Mouse (Mus musculus) forebrain, embryonic 12.5 days (tissue): ENCODE results near the gene Gtpbp2. TPM values are rescaled to one million over a fixed set of nuclear protein-coding genes. Genes with fewer than 3 reads are reported as not detected.

Experiments used
- ATAC-seq: fragments of 200-750 bp; cut with Nextera tagmentation; 2 replicates; pipeline ENCODE4 v1.8.0; 2017; ENCODE audit warnings: moderate TSS enrichment; ENCODE audit not compliant: low FRiP score
- H3K27ac ChIP-seq: fragments of 300-500 bp; sonication (generic); 2 replicates; pipeline ENCODE4 v1.5.1; 2016; ENCODE audit warnings: mild to moderate bottlenecking
- H3K27me3 ChIP-seq: fragments of 300-500 bp; sonication (generic); 2 replicates; pipeline ENCODE4 v1.6.1; 2016; ENCODE audit warnings: mild to moderate bottlenecking
- H3K36me3 ChIP-seq: fragments of 300-500 bp; sonication (generic); replicated peaks from 2 replicates; pipeline ENCODE4 v1.6.1; 2016; ENCODE audit warnings: mild to moderate bottlenecking
- H3K4me1 ChIP-seq: fragments of 300-500 bp; sonication (generic); 2 replicates; pipeline ENCODE4 v1.6.1; 2016
- H3K4me2 ChIP-seq: fragments of 300-500 bp; sonication (generic); 2 replicates; pipeline ENCODE4 v1.6.1; 2016; ENCODE audit warnings: mild to moderate bottlenecking, moderate library complexity
- H3K4me3 ChIP-seq: fragments of 300-500 bp; sonication (generic); replicated peaks from 2 replicates; pipeline ENCODE4 v1.5.1; 2016; ENCODE audit warnings: mild to moderate bottlenecking
- H3K9ac ChIP-seq: fragments of 300-500 bp; sonication (generic); 2 replicates; pipeline ENCODE4 v1.6.1; 2016; ENCODE audit warnings: mild to moderate bottlenecking
- H3K9me3 ChIP-seq: fragments of 300-500 bp; sonication (generic); 2 replicates; pipeline ENCODE4 v1.6.1; 2016
- WGBS: fragments of 180-500 bp; shearing (Covaris S2); methylation state at CpG from one replicate; pipeline ENCODE4 v1.1.7; 2016; 5-methylcytosine and 5-hydroxymethylcytosine counted together
- polyA plus RNA-seq: library from polyadenylated mRNA; unstranded; fragments of >200 nt; fragmentation: Nextera tagmentation; extraction: Ambion mirVana; gene quantifications from 2 replicates; pipeline ENCODE4 v1.2.1, GENCODE M21; 2016

Gene Gtpbp2
- polyA plus RNA-seq, 1 experiment from 2014 or later = 43.6 TPM

GRCm38 (mm10) chr17:46129741-46130498 lies 30.9 kb upstream of the Gtpbp2 start:
- H3K36me3 ChIP-seq = peaks cover 53% of the 10 kb centered on the region
- no peak for ATAC-seq
- 84% methylated on average over 13 of the region's 13 CpGs for WGBS

GRCm38 (mm10) chr17:46132058-46132718 lies 28.6 kb upstream of the Gtpbp2 start:
- H3K27me3 ChIP-seq = no peaks in the 10 kb centered on the region; the same call in 1 of the 2 replicates
- 0 out of 2 replicates have a peak overlapping the region, but pooled peaks have one; percentile 5 for H3K9ac ChIP-seq

More at GRCm38 (mm10) chr17:46129741-46130498, 30.9 kb upstream of the Gtpbp2 start:
- H3K9ac ChIP-seq = no peak overlapping the region
- no peak overlapping the region for H3K4me3 ChIP-seq
- H3K9me3 ChIP-seq = no peaks in the 10 kb centered on the region
- H3K27ac ChIP-seq = 0 out of 2 replicates have a peak overlapping the region, but pooled peaks have one; percentile 5
- H3K4me1 ChIP-seq = peaks cover 4% of the 10 kb centered on the region; the same call in 1 of the 2 replicates
- no peaks in the 10 kb centered on the region; the same call in 1 of the 2 replicates for H3K27me3 ChIP-seq
- no peak overlapping the region for H3K4me2 ChIP-seq

GRCm38 (mm10) chr17:46132862-46133261 lies 28.0 kb upstream of the Gtpbp2 start:
- H3K9ac ChIP-seq = no peak overlapping the region
- peaks cover 4% of the 10 kb centered on the region; the same call in 1 of the 2 replicates for H3K4me1 ChIP-seq
- no peak for ATAC-seq
- H3K4me3 ChIP-seq = no peak overlapping the region
- H3K27me3 ChIP-seq = no peaks in the 10 kb centered on the region; the same call in 1 of the 2 replicates
- no peak overlapping the region for H3K4me2 ChIP-seq
- WGBS = 75% methylated on average over 8 of the region's 8 CpGs
- H3K36me3 ChIP-seq = peaks cover 23% of the 10 kb centered on the region
- H3K9me3 ChIP-seq = no peaks in the 10 kb centered on the region
- H3K27ac ChIP-seq = no peak overlapping the region

More at GRCm38 (mm10) chr17:46132058-46132718, 28.6 kb upstream of the Gtpbp2 start:
- Histone ChIP-seq H3K36me3 (peaks cover 30% of the 10 kb centered on the region), H3K4me2 (no peak overlapping the region), H3K4me1 (peaks cover 4% of the 10 kb centered on the region; the same call in 1 of the 2 replicates), H3K9me3 (no peaks in the 10 kb centered on the region), H3K4me3 (no peak overlapping the region), H3K27ac (no peak overlapping the region)
- ATAC-seq = peak; percentile 74
- 15% methylated on average over 12 of the region's 12 CpGs for WGBS

- Histone ChIP-seq H3K4me3 (no peak overlapping the region), H3K4me1 (peaks cover 7% of the 10 kb centered on the region), H3K4me2 (no peak overlapping the region), H3K27me3 (no peaks in the 10 kb centered on the region), H3K9ac (no peak overlapping the region), H3K36me3 (no peaks in the 10 kb centered on the region; the same call in 1 of the 2 replicates), H3K27ac (no peak overlapping the region), H3K9me3 (no peaks in the 10 kb centered on the region)
- ATAC-seq = no peak
- 82% methylated on average over 8 of the region's 8 CpGs for WGBS
Measured at GRCm38 (mm10) chr17:46138563-46139236, 22.1 kb upstream of the Gtpbp2 start.

- ATAC-seq = no peak
- no peaks in the 10 kb centered on the region for H3K9me3 ChIP-seq
- H3K4me1 ChIP-seq = peaks cover 15% of the 10 kb centered on the region
- no peak overlapping the region for H3K9ac ChIP-seq
- no peak overlapping the region for H3K4me2 ChIP-seq
- no peaks in the 10 kb centered on the region for H3K27me3 ChIP-seq
- H3K36me3 ChIP-seq = no peaks in the 10 kb centered on the region; the same call in 1 of the 2 replicates
- no peak overlapping the region for H3K4me3 ChIP-seq
- no peak overlapping the region for H3K27ac ChIP-seq
- 83% methylated on average over 3 of the region's 3 CpGs for WGBS
Measured at GRCm38 (mm10) chr17:46139872-46140271, 21.0 kb upstream of the Gtpbp2 start.

GRCm38 (mm10) chr17:46143578-46144423 lies 17.0 kb upstream of the Gtpbp2 start, which contains the start of gene Rsph9:
Gene Rsph9 (minus strand): TSS chr17:46144216.
- H3K27ac ChIP-seq = peak within 1 kb of the TSS; percentile 21; the same call in 1 of the 2 replicates

GRCm38 (mm10) chr17:46152847-46153782 lies 7.7 kb upstream of the Gtpbp2 start, which contains the start of gene Mad2l1bp:
Gene Mad2l1bp (minus strand): TSS chr17:46153553.
- H3K4me3 ChIP-seq = peak within 1 kb of the TSS; percentile 60
- WGBS = 10% methylated on average over 33 of the region's 33 CpGs
- H3K9me3 ChIP-seq = no peaks in the 10 kb centered on the region
- H3K9ac ChIP-seq = peak within 1 kb of the TSS; percentile 82
- peak within 1 kb of the TSS; percentile 36 for H3K27ac ChIP-seq
- H3K4me2 ChIP-seq = peak within 1 kb of the TSS; percentile 92
- peaks cover 20% of the 10 kb centered on the region for H3K36me3 ChIP-seq
- peak; percentile 95 for ATAC-seq
- H3K4me1 ChIP-seq = peaks cover 10% of the 10 kb centered on the region
- H3K27me3 ChIP-seq = no peaks in the 10 kb centered on the region

More at GRCm38 (mm10) chr17:46143578-46144423, 17.0 kb upstream of the Gtpbp2 start, which contains the start of gene Rsph9:
- H3K4me2 ChIP-seq = peak within 1 kb of the TSS; percentile 75
- peaks cover 35% of the 10 kb centered on the region for H3K36me3 ChIP-seq
- H3K9me3 ChIP-seq = no peaks in the 10 kb centered on the region
- WGBS = 6% methylated on average over 37 of the region's 37 CpGs
- peaks cover 15% of the 10 kb centered on the region for H3K4me1 ChIP-seq
- no peaks in the 10 kb centered on the region for H3K27me3 ChIP-seq
- H3K9ac ChIP-seq = peak within 1 kb of the TSS; percentile 55
- peak within 1 kb of the TSS; percentile 48 for H3K4me3 ChIP-seq
- peak; percentile 90 for ATAC-seq

GRCm38 (mm10) chr17:46154336-46154735 lies 6.5 kb upstream of the Gtpbp2 start:
- no peak overlapping the region for H3K27ac ChIP-seq
- no peak for ATAC-seq
- no peak overlapping the region for H3K4me3 ChIP-seq
- WGBS = 97% methylated on average over 3 of the region's 3 CpGs
- H3K9me3 ChIP-seq = no peaks in the 10 kb centered on the region
- peaks cover 9% of the 10 kb centered on the region; the same call in 1 of the 2 replicates for H3K36me3 ChIP-seq
- H3K9ac ChIP-seq = no peak overlapping the region
- no peak overlapping the region for H3K4me2 ChIP-seq
- no peaks in the 10 kb centered on the region for H3K27me3 ChIP-seq
- peaks cover 10% of the 10 kb centered on the region for H3K4me1 ChIP-seq

GRCm38 (mm10) chr17:46156680-46157079 lies 4.2 kb upstream of the Gtpbp2 start:
- 86% methylated on average over 5 of the region's 5 CpGs for WGBS
- no peak overlapping the region for H3K4me2 ChIP-seq
- no peak overlapping the region for H3K9ac ChIP-seq
- H3K4me3 ChIP-seq = no peak overlapping the region
- H3K27me3 ChIP-seq = no peaks in the 10 kb centered on the region
- no peaks in the 10 kb centered on the region for H3K9me3 ChIP-seq
- peaks cover under 1% of the 10 kb centered on the region; the same call in 1 of the 2 replicates for H3K36me3 ChIP-seq
- H3K27ac ChIP-seq = no peak overlapping the region
- H3K4me1 ChIP-seq = peaks cover 17% of the 10 kb centered on the region
- ATAC-seq = no peak

GRCm38 (mm10) chr17:46157131-46157530 lies 3.7 kb upstream of the Gtpbp2 start:
- H3K27ac ChIP-seq = no peak overlapping the region
- 86% methylated on average over 8 of the region's 8 CpGs for WGBS
- H3K36me3 ChIP-seq = no peaks in the 10 kb centered on the region
- H3K27me3 ChIP-seq = no peaks in the 10 kb centered on the region
- no peaks in the 10 kb centered on the region for H3K9me3 ChIP-seq
- ATAC-seq = no peak
- no peak overlapping the region for H3K9ac ChIP-seq
- H3K4me1 ChIP-seq = peaks cover 22% of the 10 kb centered on the region
- no peak overlapping the region for H3K4me2 ChIP-seq
- no peak overlapping the region for H3K4me3 ChIP-seq
